ENCODE assay signal across 9 mouse cellular contexts in genomic region chr11:81996172-81996841, GRCm38 (mm10). TPM values are rescaled to one million over a fixed set of nuclear protein-coding genes. Genes with fewer than 3 reads are reported as not detected.
A peak's percentile ranks its signal among the peaks of the same experiment; 100 is the strongest.
DNase-seq lines count a peak whose midpoint lies in the region; ATAC-seq and TF ChIP-seq lines count a peak whose summit lies in the region.
"Had no signal": no experiment of that assay in that cellular context is flagged by ENCODE, and none has a peak within 500 bp of the region (broad histone marks: within the 10 kb centered on the region; RNA-seq: fewer than 3 reads in every experiment).

No protein-coding gene starts in this region.

- TF ChIP-seq CTCF in brain, embryonic 14.5 days (IDR thresholded peaks at IDR 0.05; ENCODE audit: borderline replicate concordance, extremely low read depth, insufficient read depth, insufficient read length) = peak; percentile 100
- TF ChIP-seq CTCF in spleen, adult 2 months (IDR thresholded peaks at IDR 0.05; ENCODE audit: extremely low read depth, insufficient read depth, insufficient read length, insufficient replicate concordance) = peak; percentile 99

- ATAC-seq in heart, embryonic 11.5 days (replicated peaks; ENCODE audit: insufficient number of reproducible peaks, low FRiP score, low TSS enrichment) = no peak
- ATAC-seq in hematopoietic stem cell, adult 5-6 weeks (replicated peaks in 1 of 2; ENCODE audit: insufficient read depth in 1 of 2, low FRiP score in 2 of 2, low TSS enrichment in 1 of 2, low read depth in 1 of 2, poor library complexity in 2 of 2, severe bottlenecking in 2 of 2) = peak; percentile 71 to 87; a peak in 3 of 4 replicates
- no peak for ATAC-seq in midbrain, embryonic 14.5 days (ENCODE audit: low FRiP score, low TSS enrichment)

- H3K27me3 ChIP-seq in heart, embryonic 11.5 days (ENCODE audit: control insufficient read depth, insufficient read depth, low read length) = no peaks in the 10 kb centered on the region
- no peaks in the 10 kb centered on the region for H3K27me3 ChIP-seq in midbrain, embryonic 14.5 days (ENCODE audit: control insufficient read depth, insufficient read depth, low read length)
- H3K27me3 ChIP-seq in spleen, adult 2 months (ENCODE audit: control insufficient read depth, insufficient read depth, low read length) = no peaks in the 10 kb centered on the region
- H3K27me3 ChIP-seq: stomach, embryonic 15.5 days had no signal

- H3K36me3 ChIP-seq in heart, embryonic 11.5 days (ENCODE audit: control insufficient read depth, insufficient read depth, low read length) = no peaks in the 10 kb centered on the region
- H3K36me3 ChIP-seq in midbrain, embryonic 14.5 days (ENCODE audit: control insufficient read depth, insufficient read depth, low read length) = no peaks in the 10 kb centered on the region
- no peaks in the 10 kb centered on the region for H3K36me3 ChIP-seq in spleen, adult 2 months (ENCODE audit: control insufficient read depth, insufficient read depth, low read length)
- H3K36me3 ChIP-seq: stomach, embryonic 15.5 days had no signal

- H3K27ac ChIP-seq in heart, embryonic 11.5 days (ENCODE audit: low read depth, low read length) = no peak overlapping the region
- no peak overlapping the region for H3K27ac ChIP-seq in midbrain, embryonic 14.5 days (replicated peaks; ENCODE audit: low read depth, low read length)
- no peak overlapping the region for H3K27ac ChIP-seq in spleen, adult 2 months (ENCODE audit: insufficient read depth, low read length)
- H3K27ac ChIP-seq: stomach, embryonic 15.5 days had no signal

- no peak overlapping the region for H3K9ac ChIP-seq in heart, embryonic 11.5 days (ENCODE audit: low read depth, low read length)
- H3K9ac ChIP-seq in midbrain, embryonic 14.5 days (replicated peaks; ENCODE audit: low read length) = no peak overlapping the region
- H3K9ac ChIP-seq: stomach, embryonic 15.5 days had no signal

- H3K4me3 ChIP-seq in heart, embryonic 11.5 days (ENCODE audit: low read depth, low read length) = no peak overlapping the region
- no peak overlapping the region for H3K4me3 ChIP-seq in midbrain, embryonic 14.5 days (replicated peaks; ENCODE audit: low read depth, low read length)
- H3K4me3 ChIP-seq in spleen, adult 2 months (ENCODE audit: extremely low read depth, insufficient read depth, insufficient read length) = no peak overlapping the region
- H3K4me3 ChIP-seq: stomach, embryonic 15.5 days had no signal

- no peaks in the 10 kb centered on the region for H3K4me1 ChIP-seq in heart, embryonic 11.5 days (ENCODE audit: control insufficient read depth, insufficient read depth, low read length)
- H3K4me1 ChIP-seq in midbrain, embryonic 14.5 days (ENCODE audit: control insufficient read depth, insufficient read depth, low read length) = no peaks in the 10 kb centered on the region
- H3K4me1 ChIP-seq in spleen, adult 2 months (ENCODE audit: control insufficient read depth, insufficient read depth, insufficient read length) = no peaks in the 10 kb centered on the region
- H3K4me1 ChIP-seq: stomach, embryonic 15.5 days had no signal

- no peaks in the 10 kb centered on the region for H3K9me3 ChIP-seq in heart, embryonic 11.5 days (replicated peaks; ENCODE audit: control insufficient read depth, low read length)
- H3K9me3 ChIP-seq in midbrain, embryonic 14.5 days (ENCODE audit: control insufficient read depth, low read length) = no peaks in the 10 kb centered on the region
- H3K9me3 ChIP-seq: stomach, embryonic 15.5 days had no signal

- TF ChIP-seq POLR2A in brain, embryonic 14.5 days (IDR thresholded peaks at IDR 0.05; ENCODE audit: borderline replicate concordance, extremely low read depth, insufficient read depth, insufficient read length, poor library complexity, severe bottlenecking) = no peak
- no peak for TF ChIP-seq POLR2A in spleen, adult 2 months (IDR thresholded peaks at IDR 0.05; ENCODE audit: low read depth, low read length)

- 60% methylated on average over 10 of the region's 10 CpGs for WGBS in heart, embryonic 11.5 days (ENCODE audit: insufficient replicate concordance)
- WGBS in midbrain, embryonic 14.5 days = 66% methylated on average over 10 of the region's 10 CpGs
- 75% methylated on average over 10 of the region's 10 CpGs for WGBS in spleen, adult 2 months

- no peak overlapping the region for H3K4me2 ChIP-seq in heart, embryonic 11.5 days
- H3K4me2 ChIP-seq in midbrain, embryonic 14.5 days (ENCODE audit: low read length) = no peak overlapping the region
- H3K4me2 ChIP-seq: stomach, embryonic 15.5 days had no signal

- DNase-seq in heart, adult 11 months = peak; percentile 92
- DNase-seq in brain, embryonic 14.5 days (ENCODE audit: low read depth) = peak; percentile 86
- peak; percentile 58 for DNase-seq in fibroblast of lung, adult 2 months (ENCODE audit: low read depth)
- peak; percentile 52 to 77 for DNase-seq in left cerebral cortex, adult 8-10 months (ENCODE audit: low spot score in 2 of 2)
- peak; percentile 86 for DNase-seq in midbrain, embryonic 14.5 days
- peak in 1 of 2 experiments; percentile 13 for DNase-seq in spleen, adult 2 months (ENCODE audit: low read depth in 1 of 2, low spot score in 2 of 2)

RNA-seq across cellular contexts. Expression of gene Asic2, which starts 28.1 kb away (rescaled TPM):
- polyA plus RNA-seq in heart, embryonic 11.5 days (2014; fragmentation: Nextera tagmentation; extraction: Ambion mirVana) = 0.21 and 0.25 TPM in 2 replicates
- polyA plus RNA-seq in brain, embryonic 14.5 days (2012; rRNA removed) = 12.4 and 24.0 TPM in 2 replicates
- total RNA-seq in hematopoietic stem cell, adult 5-6 weeks (2017) = not detected in 2 replicates
- total RNA-seq in left cerebral cortex, adult 8-10 months (2022) = 10 to 100 TPM; 60.0 to 62.0 (median 60.9) TPM
- polyA plus RNA-seq in midbrain, embryonic 14.5 days (2014; fragmentation: Nextera tagmentation; extraction: Ambion mirVana) = 8.7 and 11.4 TPM in 2 replicates
- 0.46 and 0.56 TPM in 2 replicates for polyA plus RNA-seq in spleen, adult 2 months (2012; rRNA removed)

RNA-seq across cellular contexts. Expression of gene Ccl2, which starts 39.1 kb away (rescaled TPM):
- polyA plus RNA-seq in heart, embryonic 11.5 days (2014; fragmentation: Nextera tagmentation; extraction: Ambion mirVana) = 6.8 and 8.2 TPM in 2 replicates
- polyA plus RNA-seq in brain, embryonic 14.5 days (2012; rRNA removed) = 0.72 and 0.74 TPM in 2 replicates
- 3.8 and 5.8 TPM in 2 replicates for total RNA-seq in hematopoietic stem cell, adult 5-6 weeks (2017)
- total RNA-seq in left cerebral cortex, adult 8-10 months (2022) = not detected
- 3.6 TPM in 1 of 2 replicates, not detected in the other for polyA plus RNA-seq in midbrain, embryonic 14.5 days (2014; fragmentation: Nextera tagmentation; extraction: Ambion mirVana)
- polyA plus RNA-seq in spleen, adult 2 months (2012; rRNA removed) = 1.4 and 2.3 TPM in 2 replicates

RNA-seq across cellular contexts. Expression of gene Gm17268, which starts 42.1 kb away (rescaled TPM):
- polyA plus RNA-seq in heart, embryonic 11.5 days (2014; fragmentation: Nextera tagmentation; extraction: Ambion mirVana) = not detected in 2 replicates
- polyA plus RNA-seq in brain, embryonic 14.5 days (2012; rRNA removed) = not detected in 2 replicates
- not detected in 2 replicates for total RNA-seq in hematopoietic stem cell, adult 5-6 weeks (2017)
- not detected for total RNA-seq in left cerebral cortex, adult 8-10 months (2022)
- not detected in 2 replicates for polyA plus RNA-seq in midbrain, embryonic 14.5 days (2014; fragmentation: Nextera tagmentation; extraction: Ambion mirVana)
- polyA plus RNA-seq in spleen, adult 2 months (2012; rRNA removed) = not detected in 2 replicates
- polyA plus RNA-seq: stomach, embryonic 15.5 days had no signal

RNA-seq across cellular contexts. Expression of gene Ccl7, which starts 49.2 kb away (rescaled TPM):
- polyA plus RNA-seq in heart, embryonic 11.5 days (2014; fragmentation: Nextera tagmentation; extraction: Ambion mirVana) = 2.0 and 2.8 TPM in 2 replicates
- polyA plus RNA-seq in brain, embryonic 14.5 days (2012; rRNA removed) = 0.18 and 0.40 TPM in 2 replicates
- not detected in 2 replicates for total RNA-seq in hematopoietic stem cell, adult 5-6 weeks (2017)
- not detected for total RNA-seq in left cerebral cortex, adult 8-10 months (2022)
- polyA plus RNA-seq in midbrain, embryonic 14.5 days (2014; fragmentation: Nextera tagmentation; extraction: Ambion mirVana) = 1.9 TPM in 1 of 2 replicates, not detected in the other
- not detected in 2 replicates for polyA plus RNA-seq in spleen, adult 2 months (2012; rRNA removed)

Comparison
In these comparisons a context has a peak if more than half of its experiments do, and no peak if none do; other contexts are left out.
1. ATAC-seq: peak in hematopoietic stem cell, adult 5-6 weeks (2 of 2); none in heart, embryonic 11.5 days (single experiment) and midbrain, embryonic 14.5 days (single experiment).